Mouse (Mus musculus): ENCODE data around the gene BB287469. TPM values are rescaled to one million over a fixed set of nuclear protein-coding genes. Genes with fewer than 3 reads are reported as not detected.
"Not testable (repeated sequence)": the region's sequence is repeated elsewhere in the genome, so short reads cannot be mapped to it uniquely, and the experiment has no call there.

The BB287469 gene
- polyA plus RNA-seq (2017; shearing (Covaris generic)), result not detected

DNA sequence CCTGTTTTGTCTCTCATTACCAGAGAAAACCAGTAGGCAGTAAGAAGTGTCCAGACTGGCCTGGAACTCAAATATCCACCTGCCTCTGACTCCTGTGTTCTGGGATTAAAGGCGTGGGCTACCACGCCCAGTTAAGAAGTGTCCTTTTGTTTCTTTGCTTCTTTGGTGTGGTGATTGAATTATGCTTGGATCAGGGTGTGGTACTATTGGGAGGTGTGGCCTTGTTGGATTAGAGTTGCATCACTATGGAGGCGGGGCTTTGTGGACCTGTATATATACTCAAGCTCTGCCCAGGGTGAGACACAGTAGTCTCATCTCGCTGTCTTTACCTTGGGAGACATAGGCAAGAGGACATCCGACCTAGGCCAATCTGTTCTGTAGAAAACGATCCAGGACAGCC lies at the start of gene BB287469:
Gene BB287469 (plus strand): TSS at position 301 of the 400 bp plus-strand sequence.
- ATAC-seq, result not testable (repeated sequence)

DNA sequence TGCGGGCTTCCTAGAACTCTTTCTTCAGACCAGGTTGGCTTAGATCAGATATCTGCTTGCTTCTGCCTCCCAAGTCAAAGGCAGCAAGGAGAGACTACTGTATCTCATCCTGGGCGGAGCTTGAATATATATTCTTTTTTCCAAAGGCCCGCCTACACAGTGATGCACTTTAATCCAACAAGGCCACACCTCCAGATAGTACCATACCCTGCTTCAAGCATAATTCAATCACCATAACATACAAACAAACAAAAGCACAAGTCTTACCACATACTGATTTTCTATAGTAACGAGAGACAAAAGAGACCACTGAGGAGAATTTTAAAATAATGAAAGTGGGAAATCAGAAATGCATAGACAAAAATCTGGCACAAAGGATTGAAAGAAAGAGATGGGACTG lies 40.7 kb upstream of the BB287469 start, which contains the start of gene Gm21319:
Gene Gm21319 (minus strand): TSS at position 101 of the 400 bp plus-strand sequence.
- ATAC-seq, result not testable (repeated sequence)

DNA sequence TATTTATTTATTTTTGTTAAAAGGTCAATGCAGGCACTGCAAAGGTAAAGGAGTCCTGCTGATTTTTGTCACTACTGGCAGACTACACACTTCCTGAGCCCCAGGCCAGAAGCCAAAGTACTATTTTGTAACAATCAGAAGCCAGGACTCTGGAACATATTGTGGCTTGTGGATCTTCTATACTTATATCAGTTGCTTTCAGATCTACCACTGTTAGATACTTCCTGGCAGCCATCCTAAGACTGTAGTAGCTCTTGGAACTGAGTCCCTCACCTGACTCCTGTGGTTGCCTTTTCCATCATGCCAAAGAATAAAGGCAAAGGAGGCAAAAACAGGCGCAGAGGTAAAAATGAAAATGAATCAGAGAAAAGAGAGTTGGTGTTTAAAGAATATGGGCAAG lies 21.2 kb upstream of the BB287469 start, which contains the start of gene Gm21936:
Gene Gm21936 (plus strand): TSS at position 301 of the 400 bp plus-strand sequence.
- ATAC-seq, result not testable (repeated sequence)

DNA sequence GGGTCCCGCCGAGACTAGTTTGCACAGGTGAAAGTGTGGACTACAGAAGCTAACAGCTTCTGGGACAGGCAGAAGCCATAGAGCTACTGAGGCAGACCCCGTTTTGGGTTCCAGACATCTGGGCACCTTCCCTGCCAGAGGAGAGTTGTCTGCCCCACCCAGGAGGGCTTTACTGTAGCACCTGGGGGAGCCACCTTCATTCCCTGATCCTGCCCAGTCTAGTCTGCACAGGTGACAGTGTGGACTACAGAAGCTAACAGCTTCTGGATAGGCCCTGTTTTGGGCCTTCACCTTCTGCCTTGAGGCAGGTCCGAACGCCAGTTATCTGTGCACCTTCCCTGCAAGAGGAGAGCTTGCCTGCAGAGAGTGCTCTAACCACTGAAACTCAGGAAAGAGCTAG lies 18.4 kb upstream of the BB287469 start:
- not testable (repeated sequence) for ATAC-seq

DNA sequence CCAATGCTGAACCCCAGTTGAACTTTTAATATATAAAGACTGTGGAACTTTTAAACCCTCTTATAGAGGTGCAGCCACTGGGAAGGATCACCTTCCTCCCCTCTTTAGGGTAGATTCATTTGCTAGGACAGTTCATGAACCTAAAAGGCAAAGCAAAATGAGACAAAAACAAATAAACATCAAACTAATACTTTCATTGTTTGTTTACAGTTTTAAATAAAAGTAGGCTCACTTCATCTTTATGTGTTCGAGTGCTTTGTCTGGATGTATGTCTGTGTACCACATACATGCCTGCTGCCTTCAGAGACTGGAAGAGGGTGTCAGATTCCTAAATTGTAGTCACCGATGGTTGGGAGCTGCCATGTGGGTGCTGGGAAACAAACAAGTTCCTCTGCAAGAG lies 25.9 kb downstream of the BB287469 start, which contains the start of gene Gm2001:
Gene Gm2001 (minus strand): TSS at position 101 of the 400 bp plus-strand sequence.
- ATAC-seq, result not testable (repeated sequence)

DNA sequence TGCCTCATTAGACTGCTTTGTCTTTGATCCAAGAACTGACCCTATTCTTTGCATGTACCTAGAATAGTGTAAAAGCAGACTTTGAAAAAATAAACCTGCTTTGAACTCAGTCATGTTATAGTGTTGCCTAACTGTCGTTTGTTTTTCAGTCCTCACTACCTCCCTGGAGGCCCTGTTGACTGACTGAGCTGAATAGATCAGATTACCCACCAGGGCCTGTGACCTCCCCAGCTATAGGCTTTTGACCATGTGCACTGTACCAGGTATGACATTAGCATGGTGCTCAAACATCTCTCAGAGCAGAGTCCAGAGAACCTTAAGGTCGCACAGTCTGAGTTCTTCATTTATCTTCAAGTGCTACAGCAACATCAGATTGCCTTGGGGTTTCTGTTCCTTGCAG lies 34.3 kb downstream of the BB287469 start:
- not testable (repeated sequence) for ATAC-seq

DNA sequence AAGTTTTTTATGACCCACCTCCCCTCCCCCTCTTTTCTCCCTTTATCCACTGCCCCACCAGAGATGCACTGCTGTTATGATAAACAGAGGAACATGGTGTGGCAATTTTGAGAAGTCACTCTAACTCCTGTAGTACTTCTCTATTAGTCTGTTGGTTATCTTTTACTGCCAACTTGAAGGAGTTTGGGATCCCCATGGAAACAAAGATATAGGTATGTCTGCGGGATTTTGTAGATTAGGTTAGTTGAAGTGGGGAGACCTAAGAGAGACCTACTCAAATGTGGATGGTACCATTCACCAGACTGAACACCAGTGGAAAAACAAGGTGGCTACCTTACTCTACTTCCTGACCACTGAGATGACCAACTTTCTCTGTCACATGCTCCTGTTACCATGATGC lies 39.7 kb downstream of the BB287469 start:
- ATAC-seq, result not testable (repeated sequence)

DNA sequence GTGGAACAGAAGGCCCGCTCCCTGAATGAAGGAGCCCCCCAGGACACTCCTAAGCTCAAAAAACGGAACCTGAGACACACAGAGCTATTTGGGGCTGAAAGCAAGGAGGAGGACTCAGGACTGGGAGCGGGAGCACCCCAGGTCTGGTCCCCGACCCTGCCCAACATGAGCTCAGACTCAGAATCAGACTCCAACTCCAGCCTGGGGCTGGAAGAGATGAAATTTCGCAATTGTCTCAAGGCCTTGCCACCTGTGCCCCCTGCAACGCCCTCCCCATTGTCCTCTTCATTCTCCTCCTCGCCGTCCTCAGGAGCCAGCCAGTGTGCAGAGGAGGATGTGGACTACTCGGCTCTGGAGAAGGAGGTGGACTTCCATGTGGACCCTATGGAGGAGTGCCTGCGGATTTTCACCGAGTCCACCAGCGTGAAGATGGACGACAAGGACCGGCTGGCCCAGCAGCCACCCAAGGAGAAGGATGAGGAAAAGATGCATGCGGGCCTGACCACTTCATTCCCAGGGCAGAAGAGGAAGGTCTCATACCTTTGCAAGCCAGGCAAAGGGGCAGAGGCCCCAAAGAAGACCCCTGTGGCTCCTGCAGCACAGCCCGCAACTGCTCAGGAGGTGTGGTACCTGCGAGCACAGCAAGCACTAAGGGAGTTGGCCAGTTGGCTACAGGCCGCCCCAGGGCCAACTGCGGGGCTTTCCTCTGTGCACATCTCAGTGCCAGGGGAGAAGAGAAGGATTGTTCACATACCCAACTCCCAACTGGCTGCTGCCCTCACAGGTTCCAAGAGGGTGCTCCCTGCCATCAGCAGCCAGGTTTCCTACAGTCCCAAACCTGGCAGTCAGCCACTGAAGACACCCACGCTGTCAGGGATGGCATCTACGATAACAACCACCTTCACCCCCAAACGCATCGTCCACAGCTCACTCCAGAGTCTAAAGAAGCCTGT lies 45.6 kb downstream of the BB287469 start:
- ATAC-seq, result not testable (repeated sequence)

DNA sequence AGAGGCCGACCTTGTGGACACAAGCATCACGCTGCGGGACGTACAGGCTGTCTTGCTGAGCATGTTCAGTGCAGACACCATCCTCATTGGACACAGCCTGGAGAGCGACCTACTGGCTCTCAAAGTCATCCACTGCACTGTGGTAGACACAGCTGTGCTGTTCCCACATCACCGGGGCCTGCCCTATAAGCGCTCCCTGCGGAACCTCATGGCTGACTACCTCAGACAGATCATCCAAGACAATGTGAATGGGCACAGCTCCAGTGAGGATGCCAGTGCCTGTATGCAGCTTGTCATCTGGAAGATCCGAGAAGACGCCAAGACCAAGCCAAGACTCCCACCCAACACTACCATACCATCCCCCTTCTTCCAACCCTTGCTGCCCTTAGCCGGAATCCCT lies 47.3 kb downstream of the BB287469 start:
- not testable (repeated sequence) for ATAC-seq

DNA sequence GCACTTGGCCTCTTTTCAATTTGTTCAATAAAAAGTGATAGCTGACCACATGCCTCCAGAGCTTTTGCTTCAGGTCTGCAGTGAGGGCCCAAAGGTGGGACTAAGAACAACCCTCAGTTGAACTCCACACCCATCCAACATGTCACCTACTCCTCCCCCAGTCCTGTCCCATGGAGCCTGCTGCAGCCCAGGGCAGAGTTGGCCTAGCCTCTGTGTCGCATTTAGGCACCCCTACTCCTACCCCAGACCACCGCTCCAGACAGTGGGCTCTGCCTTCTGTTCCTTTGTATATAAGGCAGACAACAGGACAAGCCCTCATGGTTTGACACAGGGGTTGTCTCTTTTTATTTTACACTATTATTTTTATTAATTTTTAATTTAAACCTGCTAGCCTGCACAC lies 47.7 kb downstream of the BB287469 start:
- ATAC-seq, result not testable (repeated sequence)

Other genes with a start within 250 kb of the BB287469 start
- not detected for gene Oog1, start 213.9 kb upstream of the BB287469 start, polyA plus RNA-seq (2017; shearing (Covaris generic))
- not detected for gene Gm4027, start 197.7 kb upstream of the BB287469 start, polyA plus RNA-seq (2017; shearing (Covaris generic))
- not detected for gene Gm16381, start 172.0 kb upstream of the BB287469 start, polyA plus RNA-seq (2017; shearing (Covaris generic))
- gene Gm21319, start 40.8 kb upstream of the BB287469 start, polyA plus RNA-seq (2017; shearing (Covaris generic)), result under 1 TPM in 1 of 2 experiments, not detected in 1; 0.34 TPM
- not detected for gene Gm21936, start 21.1 kb upstream of the BB287469 start, polyA plus RNA-seq (2017; shearing (Covaris generic))
- not detected for gene Gm2001, start 25.8 kb downstream of the BB287469 start, polyA plus RNA-seq (2017; shearing (Covaris generic))
- not detected for gene Gm2016, start 57.5 kb downstream of the BB287469 start, polyA plus RNA-seq (2017; shearing (Covaris generic))
- not detected for gene Gm2022, start 78.8 kb downstream of the BB287469 start, polyA plus RNA-seq (2017; shearing (Covaris generic))
- not detected for gene Gm2035, start 103.3 kb downstream of the BB287469 start, polyA plus RNA-seq (2017; shearing (Covaris generic))
- not detected for gene Gm2042, start 137.5 kb downstream of the BB287469 start, polyA plus RNA-seq (2017; shearing (Covaris generic))
- gene Gm2075, start 195.3 kb downstream of the BB287469 start, polyA plus RNA-seq (2017; shearing (Covaris generic)), result not detected
- not detected for gene Gm6803, start 202.2 kb downstream of the BB287469 start, polyA plus RNA-seq (2017; shearing (Covaris generic))
- not detected for gene Gm2056, start 210.4 kb downstream of the BB287469 start, polyA plus RNA-seq (2017; shearing (Covaris generic))

Data from CD4-positive, CD25-positive, alpha-beta regulatory T cell, adult 4 months (primary cell).